Mouse (Mus musculus) ES-Bruce4 (cell line): ENCODE data around the gene Rtf1. TPM values are rescaled to one million over a fixed set of nuclear protein-coding genes. Genes with fewer than 3 reads are reported as not detected.

Experiments used
- H3K27ac ChIP-seq: 2 replicates; pipeline ENCODE4 v1.5.1; 2012; ENCODE audit warnings: low read length, inconsistent platforms; ENCODE audit not compliant: insufficient read depth
- H3K27me3 ChIP-seq: 2 replicates; pipeline ENCODE4 v1.6.1; 2012; ENCODE audit warnings: mild to moderate bottlenecking, low read length, inconsistent platforms; ENCODE audit not compliant: control insufficient read depth, poor library complexity, insufficient read depth, severe bottlenecking
- H3K36me3 ChIP-seq: 2 replicates; pipeline ENCODE4 v1.6.1; 2012; ENCODE audit warnings: inconsistent platforms, mild to moderate bottlenecking, low read length, moderate library complexity; ENCODE audit not compliant: control insufficient read depth, poor library complexity, insufficient read depth, severe bottlenecking
- H3K4me1 ChIP-seq: one replicate; pipeline ENCODE4 v1.8.1; 2011; ENCODE audit warnings: low read length; ENCODE audit not compliant: control insufficient read depth, insufficient read depth
- H3K4me3 ChIP-seq: 2 replicates; pipeline ENCODE4 v1.5.1; 2011; ENCODE audit warnings: low read depth, mild to moderate bottlenecking, low read length
- H3K9ac ChIP-seq: 2 replicates; pipeline ENCODE4 v1.6.1; 2012; ENCODE audit warnings: low read depth, mild to moderate bottlenecking, inconsistent platforms; ENCODE audit not compliant: poor library complexity, severe bottlenecking
- H3K9me3 ChIP-seq: replicated peaks from 2 replicates; pipeline ENCODE4 v1.6.1; 2012; ENCODE audit warnings: mild to moderate bottlenecking, low read length, inconsistent platforms; ENCODE audit not compliant: control insufficient read depth, poor library complexity, insufficient read depth, severe bottlenecking
- CTCF ChIP-seq: IDR thresholded peaks from one replicate; pipeline ENCODE4 v1.8.1; 2011; ENCODE audit warnings: low read depth, low read length
- EP300 ChIP-seq: IDR thresholded peaks from 2 replicates; pipeline ENCODE4 v1.6.1; 2011; ENCODE audit warnings: low read depth, low read length; ENCODE audit not compliant: insufficient read depth
- POLR2A ChIP-seq: IDR thresholded peaks from one replicate; pipeline ENCODE4 v1.8.1; 2011; ENCODE audit warnings: low read length; ENCODE audit not compliant: insufficient read depth
- polyA plus RNA-seq: library from polyadenylated mRNA; stranded (reverse); fragments of >200 nt; gene quantifications from 2 replicates; pipeline ENCODE4 v1.2.4, GENCODE M21; 2011; ENCODE audit warnings: low read depth; ENCODE audit not compliant: missing spikeins, insufficient read depth, insufficient read length

The Rtf1 gene
- polyA plus RNA-seq, 1 experiment = 47.3 TPM

DNA sequence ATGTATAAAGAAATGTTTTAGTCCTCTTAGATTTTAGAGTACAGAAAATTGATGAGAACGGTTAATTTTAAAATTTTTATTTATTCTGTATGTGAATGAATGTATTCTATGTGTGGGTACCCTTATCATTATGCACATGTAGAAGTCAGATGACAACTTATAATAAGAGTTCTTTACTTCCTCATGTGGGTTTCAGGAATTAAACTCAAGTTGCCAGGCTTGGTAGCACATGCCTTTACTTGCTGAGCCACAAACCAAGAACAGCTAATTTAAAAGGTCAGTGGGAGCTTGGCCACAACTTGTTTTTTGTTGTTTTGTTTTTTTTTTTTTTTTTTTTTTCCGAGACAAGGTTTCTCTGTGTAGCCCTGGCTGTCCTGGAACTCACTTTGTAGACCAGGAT lies 20.0 kb downstream of the Rtf1 start:
- H3K27me3 ChIP-seq = no peaks in the 10 kb centered on the region
- TF ChIP-seq EP300 (no peak), POLR2A (no peak), CTCF (no peak)
- H3K9ac ChIP-seq = no peak overlapping the region
- H3K4me3 ChIP-seq = no peak overlapping the region
- H3K4me1 ChIP-seq = no peaks in the 10 kb centered on the region
- H3K9me3 ChIP-seq = no peaks in the 10 kb centered on the region
- peaks cover 2% of the 10 kb centered on the region; the same call in 1 of the 2 replicates for H3K36me3 ChIP-seq
- no peak overlapping the region for H3K27ac ChIP-seq

DNA sequence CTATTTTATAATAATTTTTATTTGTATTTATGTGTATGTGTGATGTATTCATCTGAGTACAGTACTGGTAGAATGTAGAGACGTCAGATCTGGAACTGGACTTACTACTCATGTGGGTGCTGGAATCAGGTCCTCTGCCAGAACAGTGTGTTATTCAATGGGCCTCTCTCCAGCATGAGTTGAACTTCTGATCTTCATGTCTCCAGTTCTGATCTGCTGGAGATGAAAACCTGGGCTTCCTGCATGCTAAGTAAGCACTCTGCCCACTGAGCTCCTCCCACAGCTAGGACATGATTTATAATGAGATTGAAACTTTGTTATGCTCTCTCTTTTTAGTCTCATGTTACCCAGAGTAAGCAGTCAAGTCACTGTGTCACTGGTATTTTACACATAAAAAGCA lies 21.2 kb downstream of the Rtf1 start:
- Histone ChIP-seq H3K4me1 (no peaks in the 10 kb centered on the region), H3K27ac (no peak overlapping the region), H3K27me3 (no peaks in the 10 kb centered on the region), H3K9me3 (no peaks in the 10 kb centered on the region), H3K36me3 (peaks cover 2% of the 10 kb centered on the region; the same call in 1 of the 2 replicates), H3K4me3 (no peak overlapping the region), H3K9ac (no peak overlapping the region)
- no peak for TF ChIP-seq CTCF
- no peak for TF ChIP-seq POLR2A
- TF ChIP-seq EP300 = no peak

DNA sequence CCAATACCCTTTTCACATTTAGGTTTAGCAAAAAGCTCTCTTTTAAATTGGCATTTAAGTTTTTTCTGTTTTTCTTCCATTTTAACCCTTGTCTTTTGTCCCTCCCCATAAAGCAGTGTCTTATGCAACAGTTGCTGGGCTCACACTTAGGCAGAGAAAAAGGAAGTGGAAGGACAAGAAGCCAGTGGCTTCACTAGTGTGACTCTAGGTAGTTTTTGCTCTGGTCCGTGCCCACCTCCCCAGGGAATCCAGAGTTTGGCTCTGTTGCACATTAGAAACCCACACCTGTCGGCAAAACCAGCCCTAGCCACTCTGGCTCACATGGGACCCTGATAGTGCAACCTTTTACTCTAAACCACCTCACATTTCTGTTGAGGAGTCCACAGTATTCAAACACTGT lies 23.6 kb downstream of the Rtf1 start:
- H3K36me3 ChIP-seq = peaks cover 4% of the 10 kb centered on the region; the same call in 1 of the 2 replicates
- no peak overlapping the region for H3K9ac ChIP-seq
- no peak for TF ChIP-seq EP300
- no peak for TF ChIP-seq CTCF
- TF ChIP-seq POLR2A = no peak
- H3K4me1 ChIP-seq = no peaks in the 10 kb centered on the region
- H3K9me3 ChIP-seq = no peaks in the 10 kb centered on the region
- no peaks in the 10 kb centered on the region for H3K27me3 ChIP-seq
- H3K4me3 ChIP-seq = no peak overlapping the region
- H3K27ac ChIP-seq = no peak overlapping the region

DNA sequence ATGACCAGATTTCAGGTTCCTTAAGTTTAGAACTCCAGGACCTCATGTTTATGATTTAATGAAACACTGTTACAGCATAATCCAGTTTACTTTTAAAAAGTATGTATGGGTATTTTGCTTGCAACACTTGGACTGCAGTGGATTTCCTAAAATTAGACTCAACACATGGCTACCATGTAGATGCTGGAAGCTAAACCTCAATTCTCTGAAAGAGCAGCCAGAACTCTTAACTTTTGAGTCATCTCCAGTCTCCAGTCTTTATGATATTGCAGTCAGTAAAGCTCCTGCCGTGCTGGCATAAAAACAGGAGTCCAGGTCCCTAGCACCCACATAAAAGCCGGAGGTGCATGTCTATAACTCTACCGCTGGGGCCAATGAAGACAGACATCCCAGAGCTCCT lies 25.1 kb downstream of the Rtf1 start:
- TF ChIP-seq EP300 = no peak
- TF ChIP-seq CTCF = no peak
- TF ChIP-seq POLR2A = no peak
- H3K27ac ChIP-seq = no peak overlapping the region
- H3K4me1 ChIP-seq = no peaks in the 10 kb centered on the region
- no peak overlapping the region for H3K9ac ChIP-seq
- H3K36me3 ChIP-seq = peaks cover 4% of the 10 kb centered on the region; the same call in 1 of the 2 replicates
- no peaks in the 10 kb centered on the region for H3K27me3 ChIP-seq
- no peaks in the 10 kb centered on the region for H3K9me3 ChIP-seq
- H3K4me3 ChIP-seq = no peak overlapping the region

DNA sequence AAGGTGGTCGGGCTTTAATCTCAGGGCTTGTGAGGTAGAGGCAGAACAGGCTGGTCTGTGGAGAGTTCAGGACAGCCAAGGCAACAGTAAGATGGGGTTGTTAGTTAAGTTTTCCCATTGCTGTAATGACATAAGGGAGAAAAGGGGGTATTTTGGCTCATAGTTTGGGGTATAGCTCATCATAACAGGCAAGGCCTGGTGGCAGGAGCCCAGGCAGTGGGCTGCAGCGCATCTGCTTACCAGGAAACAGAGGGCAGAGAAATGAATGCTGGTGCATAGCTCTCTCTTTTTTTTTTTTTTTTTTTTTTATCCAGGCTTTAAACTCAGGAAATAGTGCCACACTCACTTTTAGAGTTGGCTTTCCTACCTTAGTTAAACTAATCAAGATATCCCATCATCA lies 28.3 kb downstream of the Rtf1 start:
- Histone ChIP-seq H3K9ac (no peak overlapping the region), H3K27ac (no peak overlapping the region), H3K4me3 (no peak overlapping the region), H3K36me3 (peaks cover 11% of the 10 kb centered on the region; the same call in 1 of the 2 replicates), H3K4me1 (peaks cover 1% of the 10 kb centered on the region), H3K27me3 (no peaks in the 10 kb centered on the region), H3K9me3 (no peaks in the 10 kb centered on the region)
- no peak for TF ChIP-seq CTCF
- no peak for TF ChIP-seq POLR2A
- no peak for TF ChIP-seq EP300

DNA sequence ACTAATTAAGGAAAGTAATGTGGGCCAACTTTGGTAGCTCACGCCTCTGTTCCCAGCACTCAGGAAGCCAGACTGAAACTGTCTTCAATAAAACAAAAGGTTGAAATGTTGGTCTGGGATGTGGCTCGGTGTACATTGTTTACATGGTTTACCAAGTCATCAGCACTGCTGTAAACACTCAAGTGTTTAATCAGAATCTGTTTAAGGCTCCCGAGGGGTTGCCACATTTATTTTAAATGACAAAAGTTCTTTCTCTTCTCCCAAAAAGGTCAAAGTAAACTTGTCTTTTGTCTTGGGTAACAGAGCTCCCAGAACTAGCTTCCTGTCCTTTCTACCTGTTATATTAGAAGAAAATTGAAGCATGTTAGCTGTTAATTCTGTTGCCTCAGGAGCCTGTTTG lies 32.8 kb downstream of the Rtf1 start:
- Histone ChIP-seq H3K4me3 (no peak overlapping the region), H3K27ac (peak overlapping the region; percentile 86), H3K4me1 (peaks cover 1% of the 10 kb centered on the region), H3K9me3 (no peaks in the 10 kb centered on the region), H3K9ac (no peak overlapping the region), H3K27me3 (no peaks in the 10 kb centered on the region), H3K36me3 (peaks cover 20% of the 10 kb centered on the region; the same call in 1 of the 2 replicates)
- TF ChIP-seq POLR2A (no peak), EP300 (no peak), CTCF (no peak)
